Comparison of ENCODE assay signal across 13 mouse cellular contexts in genomic region chr2:65859767-65860727, GRCm38 (mm10). TPM values are rescaled to one million over a fixed set of nuclear protein-coding genes. Genes with fewer than 3 reads are reported as not detected.
DNase-seq lines count a peak whose midpoint lies in the region; ATAC-seq and TF ChIP-seq lines count a peak whose summit lies in the region.
"Had no signal": no experiment of that assay in that cellular context is flagged by ENCODE, and none has a peak within 500 bp of the region (broad histone marks: within the 10 kb centered on the region; RNA-seq: fewer than 3 reads in every experiment).

No protein-coding gene starts in this region.

- WGBS in forebrain, embryonic 12.5 days = 82% methylated on average over 18 of the region's 18 CpGs
- WGBS in forebrain, embryonic 10.5 days = 91% methylated on average over 18 of the region's 18 CpGs
- 80% methylated on average over 18 of the region's 18 CpGs for WGBS in kidney, adult 2 months
- 59% methylated on average over 18 of the region's 18 CpGs for WGBS in hindbrain, postnatal 0 days

- DNase-seq in forebrain, embryonic 10.5 days (ENCODE audit: extremely low spot score, low spot score) = no peak
- peak; percentile 10 for DNase-seq in kidney, adult 2 months
- DNase-seq in kidney, postnatal 25 days = no peak
- peak; percentile 23 for DNase-seq in hindbrain, postnatal 0 days (ENCODE audit: low spot score)
- DNase-seq in gastrocnemius, postnatal 14 days = no peak
- DNase-seq: gastrocnemius, adult 2 months; kidney, postnatal 10 days had no signal

- no peak for ATAC-seq in forebrain, embryonic 12.5 days (ENCODE audit: low FRiP score)
- 0 out of 2 replicates have a peak, but pooled peaks have one; percentile 43 for ATAC-seq in hindbrain, postnatal 0 days
- no peak for ATAC-seq in megakaryocyte, adult 5-6 weeks (ENCODE audit: poor library complexity, severe bottlenecking)

- no peak for TF ChIP-seq CTCF in kidney, adult 2 months (conservative IDR thresholded peaks at IDR 0.05; ENCODE audit: insufficient read depth, insufficient read length, low read depth, low read length)
- TF ChIP-seq CTCF in cortical plate, adult 2 months (IDR thresholded peaks at IDR 0.05; ENCODE audit: extremely low read depth, insufficient read depth, low read length) = no peak
- TF ChIP-seq CTCF in hindbrain, postnatal 0 days (IDR thresholded peaks at IDR 0.05; ENCODE audit: low read depth) = no peak; the same call in 1 of the 2 replicates

- peak overlapping the region; percentile 36 for H3K27ac ChIP-seq in forebrain, embryonic 12.5 days
- H3K27ac ChIP-seq in forebrain, embryonic 10.5 days = no peak overlapping the region
- H3K27ac ChIP-seq in kidney, adult 2 months (ENCODE audit: insufficient read depth, low read depth, low read length) = no peak overlapping the region
- H3K27ac ChIP-seq in cortical plate, adult 2 months (ENCODE audit: insufficient read depth, low read length) = peak overlapping the region; percentile 36; the same call in 1 of the 2 replicates
- peak overlapping the region; percentile 32; the same call in 1 of the 2 replicates for H3K27ac ChIP-seq in hindbrain, postnatal 0 days
- H3K27ac ChIP-seq: embryonic facial prominence, embryonic 15.5 days; gastrocnemius, adult 2 months; liver, embryonic 15.5 days; stomach, embryonic 15.5 days had no signal

- no peak for TF ChIP-seq POLR2A in kidney, adult 2 months (IDR thresholded peaks at IDR 0.05; ENCODE audit: low read depth, low read length)
- TF ChIP-seq POLR2A in cortical plate, adult 2 months (IDR thresholded peaks at IDR 0.05; ENCODE audit: extremely low read depth, insufficient read depth, low read length) = 0 out of 2 replicates have a peak, but pooled peaks have one; percentile 31

- H3K4me1 ChIP-seq in forebrain, embryonic 12.5 days = no peaks in the 10 kb centered on the region
- H3K4me1 ChIP-seq in forebrain, embryonic 10.5 days = no peaks in the 10 kb centered on the region
- H3K4me1 ChIP-seq in kidney, adult 2 months (ENCODE audit: control insufficient read depth, insufficient read depth, low read length) = no peaks in the 10 kb centered on the region
- H3K4me1 ChIP-seq in cortical plate, adult 2 months (ENCODE audit: control insufficient read depth, insufficient read depth, low read length) = no peaks in the 10 kb centered on the region; the same call in 1 of the 2 replicates
- no peaks in the 10 kb centered on the region for H3K4me1 ChIP-seq in hindbrain, postnatal 0 days (ENCODE audit: insufficient read depth, low read length)
- H3K4me1 ChIP-seq: embryonic facial prominence, embryonic 15.5 days; liver, embryonic 15.5 days; stomach, embryonic 15.5 days had no signal

- no peaks in the 10 kb centered on the region for H3K27me3 ChIP-seq in forebrain, embryonic 12.5 days
- no peaks in the 10 kb centered on the region for H3K27me3 ChIP-seq in forebrain, embryonic 10.5 days (ENCODE audit: poor library complexity, severe bottlenecking)
- no peaks in the 10 kb centered on the region for H3K27me3 ChIP-seq in kidney, adult 2 months (replicated peaks; ENCODE audit: control insufficient read depth, insufficient read depth, low read length)
- H3K27me3 ChIP-seq in hindbrain, postnatal 0 days (ENCODE audit: insufficient read depth, low read length) = no peaks in the 10 kb centered on the region
- H3K27me3 ChIP-seq: embryonic facial prominence, embryonic 15.5 days; liver, embryonic 15.5 days; stomach, embryonic 15.5 days had no signal

- no peaks in the 10 kb centered on the region for H3K9me3 ChIP-seq in forebrain, embryonic 12.5 days
- 0 out of 2 replicates have a peak, but pooled peaks cover 3% of the 10 kb centered on the region for H3K9me3 ChIP-seq in forebrain, embryonic 10.5 days
- no peaks in the 10 kb centered on the region for H3K9me3 ChIP-seq in hindbrain, postnatal 0 days (ENCODE audit: low read length)
- H3K9me3 ChIP-seq: embryonic facial prominence, embryonic 15.5 days; liver, embryonic 15.5 days; stomach, embryonic 15.5 days had no signal

- intact Hi-C loops in gastrocnemius, postnatal 14 days (cut with DNase I; ENCODE audit: low total_unique reads) = no loop called here

- no peak overlapping the region for H3K4me3 ChIP-seq in forebrain, embryonic 12.5 days (replicated peaks)
- H3K4me3 ChIP-seq in forebrain, embryonic 10.5 days = no peak overlapping the region
- H3K4me3 ChIP-seq in kidney, adult 2 months (ENCODE audit: insufficient read depth, low read depth, low read length) = no peak overlapping the region
- peak overlapping the region; percentile 62 for H3K4me3 ChIP-seq in cortical plate, adult 2 months (ENCODE audit: insufficient read depth, low read length)
- peak overlapping the region; percentile 1; the same call in 1 of the 2 replicates for H3K4me3 ChIP-seq in hindbrain, postnatal 0 days (ENCODE audit: low read length)
- H3K4me3 ChIP-seq: embryonic facial prominence, embryonic 15.5 days; gastrocnemius, adult 2 months; liver, embryonic 15.5 days; stomach, embryonic 15.5 days had no signal

- H3K36me3 ChIP-seq in forebrain, embryonic 12.5 days (replicated peaks) = 0 out of 2 replicates have a peak, but pooled peaks cover 4% of the 10 kb centered on the region
- H3K36me3 ChIP-seq in forebrain, embryonic 10.5 days (replicated peaks) = peaks cover 4% of the 10 kb centered on the region
- no peaks in the 10 kb centered on the region for H3K36me3 ChIP-seq in kidney, adult 2 months (ENCODE audit: control insufficient read depth, insufficient read depth, low read length)
- H3K36me3 ChIP-seq in hindbrain, postnatal 0 days (ENCODE audit: insufficient read depth, low read length) = no peaks in the 10 kb centered on the region
- H3K36me3 ChIP-seq: embryonic facial prominence, embryonic 15.5 days; liver, embryonic 15.5 days; stomach, embryonic 15.5 days had no signal

- H3K4me2 ChIP-seq in forebrain, embryonic 12.5 days = no peak overlapping the region
- peak overlapping the region; percentile 16 for H3K4me2 ChIP-seq in hindbrain, postnatal 0 days (ENCODE audit: low read depth, low read length)
- H3K4me2 ChIP-seq: embryonic facial prominence, embryonic 15.5 days; liver, embryonic 15.5 days; stomach, embryonic 15.5 days had no signal

- no peak overlapping the region for H3K9ac ChIP-seq in forebrain, embryonic 12.5 days
- H3K9ac ChIP-seq in hindbrain, postnatal 0 days (replicated peaks; ENCODE audit: low read length) = no peak overlapping the region
- H3K9ac ChIP-seq: embryonic facial prominence, embryonic 15.5 days; liver, embryonic 15.5 days; stomach, embryonic 15.5 days had no signal

RNA-seq across cellular contexts. Expression of gene Csrnp3, which starts 14.5 kb away (rescaled TPM):
- 29.0 and 30.0 TPM in 2 replicates for polyA plus RNA-seq in forebrain, embryonic 12.5 days (2016; fragmentation: Nextera tagmentation; extraction: Ambion mirVana)
- polyA plus RNA-seq in forebrain, embryonic 10.5 days (2016; fragmentation: Nextera tagmentation; extraction: Ambion mirVana) = 4.2 and 6.6 TPM in 2 replicates
- 1.0 and 1.1 TPM in 2 replicates for polyA plus RNA-seq in kidney, adult 2 months (2012; rRNA removed)
- polyA plus RNA-seq in cortical plate, adult 2 months (2012; rRNA removed) = 35.7 and 36.0 TPM in 2 replicates
- 50.0 and 56.5 TPM in 2 replicates for total RNA-seq in hindbrain, postnatal 0 days (2014; rRNA removed)
- 32.6 and 35.5 TPM in 2 replicates for polyA plus RNA-seq in hindbrain, postnatal 0 days (2015; fragmentation: Nextera tagmentation; extraction: Ambion mirVana)
- total RNA-seq in gastrocnemius, postnatal 14 days (2021) = under 1 TPM; 0.18 TPM
- total RNA-seq in megakaryocyte, adult 5-6 weeks (2015) = not detected in 2 replicates
- total RNA-seq in megakaryocyte, adult 5-6 weeks (2017) = not detected in 2 replicates
- total RNA-seq: gastrocnemius, adult 2 months had no signal

Comparison
In these comparisons a context has a peak if more than half of its experiments do, and no peak if none do; other contexts are left out.
1. H3K27ac ChIP-seq: peak in forebrain, embryonic 12.5 days (single experiment), cortical plate, adult 2 months (single experiment) and hindbrain, postnatal 0 days (single experiment); none in forebrain, embryonic 10.5 days (single experiment) and kidney, adult 2 months (single experiment).
2. DNase-seq: peak in kidney, adult 2 months (single experiment) and hindbrain, postnatal 0 days (single experiment); none in forebrain, embryonic 10.5 days (single experiment), kidney, postnatal 25 days (0 of 2) and gastrocnemius, postnatal 14 days (single experiment).
3. H3K4me3 ChIP-seq: peak in cortical plate, adult 2 months (single experiment) and hindbrain, postnatal 0 days (single experiment); none in forebrain, embryonic 12.5 days (single experiment), forebrain, embryonic 10.5 days (single experiment) and kidney, adult 2 months (single experiment).